Mouse (Mus musculus) lung, postnatal 0 days (tissue): ENCODE measurements around the gene Slc30a3.

Experiments
- CTCF ChIP-seq: IDR thresholded peaks from 2 replicates; pipeline ENCODE4 v1.5.1; 2016; ENCODE audit warnings: antibody characterized with exemption, mild to moderate bottlenecking
- EP300 ChIP-seq: IDR thresholded peaks from 2 replicates; pipeline ENCODE4 v1.6.1; 2016; ENCODE audit warnings: antibody characterized with exemption, mild to moderate bottlenecking, control low read depth

- TF ChIP-seq EP300, result no peak
- no peak for TF ChIP-seq CTCF
These were observed 8.3 kb upstream of the Slc30a3 start, which contains the start of gene Trim54 for GRCm38 (mm10) chr5:31116354-31116753.
